Mouse (Mus musculus) liver, embryonic 14.5 days (tissue): ENCODE results near the gene Cry1. TPM values are rescaled to one million over a fixed set of nuclear protein-coding genes. Genes with fewer than 3 reads are reported as not detected.

Experiments
- ATAC-seq: fragments of 200-750 bp; cut with Nextera tagmentation; 2 replicates; pipeline ENCODE4 v1.8.0; 2017; ENCODE audit warnings: moderate number of reproducible peaks, mild to moderate bottlenecking, moderate library complexity; ENCODE audit not compliant: insufficient read depth
- DNase-seq, 3 experiments: peaks; one replicate each; pipeline ENCODE4 v3.0.0-alpha.2; 2012 to 2013; ENCODE audit warnings: low read depth in 3 of 3, low spot score in 3 of 3
- H3K27ac ChIP-seq: fragments of 300-500 bp; sonication (generic); 2 replicates; pipeline ENCODE4 v1.5.1; 2014; ENCODE audit warnings: moderate library complexity, mild to moderate bottlenecking, control low read depth, inconsistent platforms
- H3K27me3 ChIP-seq: fragments of 300-500 bp; sonication (generic); 2 replicates; pipeline ENCODE4 v1.6.1; 2014; ENCODE audit warnings: mild to moderate bottlenecking, low read length, moderate library complexity; ENCODE audit not compliant: control insufficient read depth, insufficient read depth
- H3K36me3 ChIP-seq: fragments of 300-500 bp; sonication (generic); replicated peaks from 2 replicates; pipeline ENCODE4 v1.6.1; 2014; ENCODE audit warnings: low read depth; ENCODE audit not compliant: control insufficient read depth, insufficient read depth
- H3K4me1 ChIP-seq, 2 experiments: fragments of 200-500 bp in 1 of 2; fragments of 300-500 bp in 1 of 2; sonication (generic) in 1 of 2; replicated peaks; 2 replicates each; pipeline ENCODE4 v1.6.1; 2012 to 2014; ENCODE audit warnings: antibody characterized with exemption in 1 of 2, inconsistent platforms in 1 of 2, low read length in 1 of 2; ENCODE audit not compliant: control insufficient read depth in 2 of 2, insufficient read depth in 2 of 2
- H3K4me2 ChIP-seq: fragments of 300-500 bp; sonication (generic); 2 replicates; pipeline ENCODE4 v1.6.1; 2014; ENCODE audit warnings: low read depth, mild to moderate bottlenecking, control low read depth, moderate library complexity
- H3K4me3 ChIP-seq, 2 experiments: fragments of 200-500 bp in 1 of 2; fragments of 300-500 bp in 1 of 2; sonication (generic) in 1 of 2; 2 replicates each; pipeline ENCODE4 v1.5.1; 2012 to 2014; ENCODE audit warnings: low read depth in 2 of 2, low read length in 2 of 2, mild to moderate bottlenecking in 2 of 2, control low read depth in 1 of 2, inconsistent platforms in 1 of 2, moderate library complexity in 1 of 2; ENCODE audit not compliant: insufficient read depth in 1 of 2
- H3K9ac ChIP-seq: fragments of 300-500 bp; sonication (generic); replicated peaks from 2 replicates; pipeline ENCODE4 v1.6.1; 2014; ENCODE audit warnings: mild to moderate bottlenecking, control low read depth, moderate library complexity
- H3K9me3 ChIP-seq: fragments of 300-500 bp; sonication (generic); 2 replicates; pipeline ENCODE4 v1.6.1; 2016; ENCODE audit warnings: low read length, mixed read lengths; ENCODE audit not compliant: control insufficient read depth
- CTCF ChIP-seq: IDR thresholded peaks from 2 replicates; pipeline ENCODE4 v1.5.1; 2016; ENCODE audit warnings: antibody characterized with exemption, low read depth, control low read depth
- EP300 ChIP-seq: IDR thresholded peaks from 2 replicates; pipeline ENCODE4 v1.6.1; 2016; ENCODE audit warnings: antibody characterized with exemption, low read depth
- WGBS: fragments of 180-500 bp; shearing (Covaris S2); extraction: QIAGEN DNeasy Blood & Tissue Kit; methylation state at CpG from one replicate; pipeline ENCODE4 v1.1.7; 2014; ENCODE audit not compliant: insufficient replicate concordance; 5-methylcytosine and 5-hydroxymethylcytosine counted together
- polyA plus RNA-seq, 2 experiments: library from polyadenylated mRNA; depleted of rRNA in 1 of 2; stranded (reverse) in 1 of 2; unstranded in 1 of 2; fragments of >200 nt; fragmentation: Nextera tagmentation in 1 of 2; extraction: Ambion mirVana in 1 of 2; gene quantifications; 2 replicates each; pipeline versions ENCODE4 v1.2.1 to v1.2.3; 2012 to 2014

Gene Cry1
- polyA plus RNA-seq (2012; rRNA removed) (1.8 and 2.3 TPM in 2 replicates), polyA plus RNA-seq (2014; fragmentation: Nextera tagmentation; extraction: Ambion mirVana) (4.2 and 4.4 TPM in 2 replicates)

GRCm38 (mm10) chr10:85184964-85185608, at the start of gene Cry1:
Gene Cry1 (minus strand): TSS chr10:85185064.
- DNase-seq: peak; percentile 73 to 76 (median 73)
- Histone ChIP-seq H3K9me3 (no peaks in the 10 kb centered on the region), H3K9ac (peak within 1 kb of the TSS; percentile 62), H3K27me3 (no peaks in the 10 kb centered on the region; the same call in none of the 2 replicates), H3K4me2 (peak within 1 kb of the TSS; percentile 68), H3K4me1 (peaks cover 0 to 7% of the 10 kb centered on the region in 2 experiments; a peak in 2 of 4 replicates), H3K36me3 (no peaks in the 10 kb centered on the region), H3K4me3 (peak within 1 kb of the TSS; percentile 61 to 72), H3K27ac (no peak within 1 kb of the TSS)
- WGBS: under 1% methylated on average over 74 of the region's 75 CpGs
- no peak for TF ChIP-seq CTCF
- TF ChIP-seq EP300: no peak
- ATAC-seq: peak; percentile 96

- WGBS: 76% methylated on average over 6 of the region's 6 CpGs
- Histone ChIP-seq H3K4me2 (no peak overlapping the region), H3K4me1 (0 out of 4 replicates have a peak, but pooled peaks cover 0 to 1% of the 10 kb centered on the region in 2 experiments), H3K9me3 (no peaks in the 10 kb centered on the region), H3K9ac (no peak overlapping the region), H3K27ac (no peak overlapping the region), H3K27me3 (no peaks in the 10 kb centered on the region), H3K4me3 (no peak overlapping the region), H3K36me3 (no peaks in the 10 kb centered on the region)
- DNase-seq: no peak
- no peak for ATAC-seq
- TF ChIP-seq CTCF: no peak
- no peak for TF ChIP-seq EP300
Measured at GRCm38 (mm10) chr10:85221771-85222050, 36.8 kb upstream of the Cry1 start.

GRCm38 (mm10) chr10:85220918-85221770, 36.3 kb upstream of the Cry1 start:
- Histone ChIP-seq H3K36me3 (no peaks in the 10 kb centered on the region), H3K4me3 (no peak overlapping the region), H3K9me3 (no peaks in the 10 kb centered on the region), H3K27ac (no peak overlapping the region), H3K4me1 (0 out of 4 replicates have a peak, but pooled peaks cover 0 to 1% of the 10 kb centered on the region in 2 experiments), H3K27me3 (no peaks in the 10 kb centered on the region), H3K9ac (no peak overlapping the region), H3K4me2 (no peak overlapping the region)
- ATAC-seq (no peak), DNase-seq (peak; percentile 17 to 31 (median 28))
- no peak for TF ChIP-seq EP300
- TF ChIP-seq CTCF: peak; percentile 85
- 26% methylated on average over 22 of the region's 22 CpGs for WGBS

GRCm38 (mm10) chr10:85214847-85215246, 30.0 kb upstream of the Cry1 start:
- no peaks in the 10 kb centered on the region for H3K9me3 ChIP-seq
- H3K4me3 ChIP-seq: no peak overlapping the region
- no peak for ATAC-seq
- H3K36me3 ChIP-seq: no peaks in the 10 kb centered on the region
- no peak for DNase-seq
- H3K27me3 ChIP-seq: no peaks in the 10 kb centered on the region
- WGBS: 44% methylated on average over 5 of the region's 5 CpGs
- H3K4me1 ChIP-seq: no peaks in the 10 kb centered on the region
- no peak overlapping the region for H3K9ac ChIP-seq
- TF ChIP-seq CTCF: no peak
- no peak for TF ChIP-seq EP300
- H3K27ac ChIP-seq: no peak overlapping the region
- no peak overlapping the region for H3K4me2 ChIP-seq

GRCm38 (mm10) chr10:85211673-85212072, 26.8 kb upstream of the Cry1 start:
- Histone ChIP-seq H3K4me1 (no peaks in the 10 kb centered on the region), H3K9ac (no peak overlapping the region), H3K9me3 (no peaks in the 10 kb centered on the region), H3K27me3 (no peaks in the 10 kb centered on the region), H3K36me3 (no peaks in the 10 kb centered on the region), H3K4me3 (no peak overlapping the region), H3K4me2 (no peak overlapping the region), H3K27ac (no peak overlapping the region)
- ATAC-seq (no peak), DNase-seq (no peak)
- WGBS: 71% methylated on average over 5 of the region's 5 CpGs
- TF ChIP-seq EP300 (no peak), CTCF (no peak)
